Mouse (Mus musculus) embryonic facial prominence, embryonic 14.5 days (tissue): ENCODE results near the gene Morf4l1. TPM values are rescaled to one million over a fixed set of nuclear protein-coding genes. Genes with fewer than 3 reads are reported as not detected.

Source experiments
- ATAC-seq: fragments of 200-750 bp; cut with Nextera tagmentation; 2 replicates; pipeline ENCODE4 v1.8.0; 2017; ENCODE audit warnings: low read depth, moderate number of reproducible peaks, moderate TSS enrichment
- DNase-seq: peaks from one replicate; pipeline ENCODE4 v3.0.0-alpha.2; 2015; ENCODE audit warnings: low spot score
- H3K27ac ChIP-seq: fragments of 300-500 bp; sonication (generic); replicated peaks from 2 replicates; pipeline ENCODE4 v1.5.1; 2014; ENCODE audit warnings: low read depth, mild to moderate bottlenecking, low read length, moderate library complexity
- H3K27me3 ChIP-seq: fragments of 300-500 bp; sonication (generic); replicated peaks from 2 replicates; pipeline ENCODE4 v1.6.1; 2014; ENCODE audit warnings: low read length; ENCODE audit not compliant: control insufficient read depth, insufficient read depth
- H3K36me3 ChIP-seq: fragments of 300-500 bp; sonication (generic); 2 replicates; pipeline ENCODE4 v1.6.1; 2014; ENCODE audit warnings: low read length, mixed read lengths; ENCODE audit not compliant: control insufficient read depth, insufficient read depth
- H3K4me1 ChIP-seq: fragments of 300-500 bp; sonication (generic); 2 replicates; pipeline ENCODE4 v1.6.1; 2014; ENCODE audit warnings: antibody characterized with exemption, low read length; ENCODE audit not compliant: control insufficient read depth, insufficient read depth
- H3K4me2 ChIP-seq: fragments of 300-500 bp; sonication (generic); 2 replicates; pipeline ENCODE4 v1.6.1; 2014; ENCODE audit warnings: low read depth, mild to moderate bottlenecking, low read length, moderate library complexity, mixed read lengths
- H3K4me3 ChIP-seq: fragments of 300-500 bp; sonication (generic); 2 replicates; pipeline ENCODE4 v1.5.1; 2014; ENCODE audit warnings: low read depth, mild to moderate bottlenecking, low read length
- H3K9ac ChIP-seq: fragments of 300-500 bp; sonication (generic); 2 replicates; pipeline ENCODE4 v1.6.1; 2014; ENCODE audit warnings: low read depth, mild to moderate bottlenecking, low read length, moderate library complexity, mixed read lengths
- H3K9me3 ChIP-seq: fragments of 300-500 bp; sonication (generic); 2 replicates; pipeline ENCODE4 v1.6.1; 2016; ENCODE audit warnings: low read length; ENCODE audit not compliant: control insufficient read depth
- WGBS: fragments of 180-500 bp; shearing (Covaris S2); extraction: QIAGEN DNeasy Blood & Tissue Kit; methylation state at CpG from one replicate; pipeline ENCODE4 v1.1.7; 2014; 5-methylcytosine and 5-hydroxymethylcytosine counted together
- polyA plus RNA-seq: library from polyadenylated mRNA; unstranded; fragments of >200 nt; fragmentation: Nextera tagmentation; extraction: Ambion mirVana; gene quantifications from 2 replicates; pipeline ENCODE4 v1.2.1, GENCODE M21; 2014

The Morf4l1 gene
- polyA plus RNA-seq, 1 experiment from 2014 or later, result 445 TPM

GRCm38 (mm10) chr9:90124156-90124872 is 9.7 kb upstream of the Morf4l1 start:
- Histone ChIP-seq H3K36me3 (no peaks in the 10 kb centered on the region), H3K27me3 (no peaks in the 10 kb centered on the region), H3K9me3 (no peaks in the 10 kb centered on the region), H3K4me1 (0 out of 2 replicates have a peak, but pooled peaks cover 4% of the 10 kb centered on the region), H3K27ac (no peak overlapping the region; the same call in 1 of the 2 replicates), H3K4me3 (no peak overlapping the region), H3K4me2 (no peak overlapping the region), H3K9ac (no peak overlapping the region)
- 27% methylated on average over 11 of the region's 11 CpGs for WGBS
- DNase-seq (peak; percentile 27), ATAC-seq (peak; percentile 81)

GRCm38 (mm10) chr9:90122246-90122740 is 7.7 kb upstream of the Morf4l1 start:
- Histone ChIP-seq H3K27ac (no peak overlapping the region), H3K27me3 (no peaks in the 10 kb centered on the region), H3K9ac (no peak overlapping the region), H3K4me2 (no peak overlapping the region), H3K36me3 (no peaks in the 10 kb centered on the region), H3K4me3 (no peak overlapping the region), H3K4me1 (0 out of 2 replicates have a peak, but pooled peaks cover 4% of the 10 kb centered on the region), H3K9me3 (no peaks in the 10 kb centered on the region)
- DNase-seq, result no peak
- no peak for ATAC-seq
- whole genome bisulfite sequencing, result 91% methylated on average over 4 of the region's 4 CpGs

GRCm38 (mm10) chr9:90117234-90117633 is 2.7 kb upstream of the Morf4l1 start:
- no peak overlapping the region for H3K4me3 ChIP-seq
- DNase-seq (no peak), ATAC-seq (no peak)
- no peaks in the 10 kb centered on the region for H3K9me3 ChIP-seq
- H3K36me3 ChIP-seq, result no peaks in the 10 kb centered on the region
- H3K27ac ChIP-seq, result no peak overlapping the region
- peaks cover 4% of the 10 kb centered on the region for H3K4me1 ChIP-seq
- H3K4me2 ChIP-seq, result no peak overlapping the region
- H3K9ac ChIP-seq, result no peak overlapping the region
- no peaks in the 10 kb centered on the region for H3K27me3 ChIP-seq

GRCm38 (mm10) chr9:90115308-90115700 is 730 bp upstream of the Morf4l1 start:
- Histone ChIP-seq H3K4me1 (peaks cover 8% of the 10 kb centered on the region), H3K9ac (peak overlapping the region; percentile 69), H3K4me2 (peak overlapping the region; percentile 90), H3K27ac (no peak overlapping the region), H3K9me3 (no peaks in the 10 kb centered on the region), H3K4me3 (peak overlapping the region; percentile 96), H3K36me3 (no peaks in the 10 kb centered on the region), H3K27me3 (no peaks in the 10 kb centered on the region)
- ATAC-seq (no peak), DNase-seq (no peak)

GRCm38 (mm10) chr9:90113651-90114566 is 665 bp downstream of the Morf4l1 start:
- ATAC-seq (peak; percentile 79), DNase-seq (peak; percentile 96)
- Histone ChIP-seq H3K36me3 (peaks cover 6% of the 10 kb centered on the region), H3K4me1 (peaks cover 8% of the 10 kb centered on the region), H3K4me2 (peak overlapping the region; percentile 97), H3K27me3 (no peaks in the 10 kb centered on the region), H3K27ac (peak overlapping the region; percentile 100), H3K4me3 (peak overlapping the region; percentile 96), H3K9me3 (no peaks in the 10 kb centered on the region), H3K9ac (peak overlapping the region; percentile 100)
- WGBS, result under 1% methylated on average over 52 of the region's 82 CpGs

- WGBS, result 2% methylated on average over 13 of the region's 13 CpGs
- no peak for ATAC-seq
Measured at GRCm38 (mm10) chr9:90113151-90113550, 1.4 kb downstream of the Morf4l1 start.

GRCm38 (mm10) chr9:90109386-90109785 is 5.2 kb downstream of the Morf4l1 start:
- Histone ChIP-seq H3K27me3 (no peaks in the 10 kb centered on the region), H3K9ac (no peak overlapping the region), H3K4me1 (peaks cover 8% of the 10 kb centered on the region), H3K36me3 (peaks cover 35% of the 10 kb centered on the region), H3K4me2 (no peak overlapping the region), H3K9me3 (no peaks in the 10 kb centered on the region), H3K27ac (no peak overlapping the region), H3K4me3 (no peak overlapping the region)
- ATAC-seq (no peak), DNase-seq (no peak)
- 78% methylated on average over 6 of the region's 6 CpGs for WGBS

More at GRCm38 (mm10) chr9:90113151-90113550, 1.4 kb downstream of the Morf4l1 start:
- Histone ChIP-seq H3K4me2 (peak overlapping the region; percentile 97), H3K27me3 (no peaks in the 10 kb centered on the region), H3K4me3 (peak overlapping the region; percentile 96), H3K9ac (peak overlapping the region; percentile 100), H3K27ac (peak overlapping the region; percentile 100), H3K36me3 (peaks cover 13% of the 10 kb centered on the region), H3K4me1 (peaks cover 8% of the 10 kb centered on the region), H3K9me3 (no peaks in the 10 kb centered on the region)
- DNase-seq, result peak; percentile 22

GRCm38 (mm10) chr9:90108272-90108671 is 6.3 kb downstream of the Morf4l1 start:
- no peak overlapping the region for H3K4me3 ChIP-seq
- no peaks in the 10 kb centered on the region for H3K9me3 ChIP-seq
- H3K36me3 ChIP-seq, result peaks cover 46% of the 10 kb centered on the region
- DNase-seq (no peak), ATAC-seq (no peak)
- H3K4me2 ChIP-seq, result no peak overlapping the region
- no peak overlapping the region for H3K27ac ChIP-seq
- no peak overlapping the region for H3K9ac ChIP-seq
- H3K27me3 ChIP-seq, result no peaks in the 10 kb centered on the region
- H3K4me1 ChIP-seq, result peaks cover 8% of the 10 kb centered on the region
